ENCODE assay signal across 32 mouse cellular contexts in genomic region chr3:28726356-28726755, GRCm38 (mm10). TPM values are rescaled to one million over a fixed set of nuclear protein-coding genes. Genes with fewer than 3 reads are reported as not detected.
"Had no signal": no experiment of that assay in that cellular context is flagged by ENCODE, and none has a peak within 500 bp of the region (broad histone marks: within the 10 kb centered on the region; RNA-seq: fewer than 3 reads in every experiment).

No protein-coding gene starts in this region.

- H3K4me1 ChIP-seq: hindbrain, embryonic 13.5 days; hindbrain, embryonic 15.5 days; limb, embryonic 12.5 days had no signal

- ATAC-seq: forebrain, postnatal 0 days; hindbrain, postnatal 0 days; intestine, embryonic 16.5 days had no signal

- H3K36me3 ChIP-seq: heart, embryonic 13.5 days; heart, embryonic 15.5 days; hindbrain, embryonic 13.5 days; hindbrain, embryonic 15.5 days; kidney, embryonic 15.5 days; limb, embryonic 12.5 days; liver, embryonic 13.5 days had no signal

- H3K9ac ChIP-seq: forebrain, postnatal 0 days; heart, embryonic 13.5 days; heart, embryonic 15.5 days; hindbrain, embryonic 13.5 days; hindbrain, embryonic 15.5 days; kidney, embryonic 15.5 days; limb, embryonic 12.5 days; liver, embryonic 13.5 days had no signal

- H3K9me3 ChIP-seq: heart, embryonic 13.5 days; heart, embryonic 15.5 days; hindbrain, embryonic 13.5 days; hindbrain, embryonic 15.5 days; kidney, embryonic 15.5 days; limb, embryonic 12.5 days; liver, embryonic 13.5 days had no signal

- H3K27ac ChIP-seq: heart, embryonic 13.5 days; heart, embryonic 15.5 days; hindbrain, embryonic 13.5 days; hindbrain, embryonic 15.5 days; hindbrain, postnatal 0 days; kidney, embryonic 15.5 days; kidney, postnatal 0 days; limb, embryonic 12.5 days; liver, embryonic 13.5 days had no signal

- DNase-seq: forebrain, postnatal 0 days; gastrocnemius, postnatal 14 days; gastrocnemius, postnatal 36 days; heart, adult 18-20 months; heart, postnatal 14 days; heart, postnatal 36 days; kidney, adult 11 months; kidney, adult 2 months; kidney, adult 9 months; kidney, postnatal 14 days; kidney, postnatal 36 days; layer of hippocampus, adult 9-11 months; layer of hippocampus, postnatal 36 days; left cerebral cortex, postnatal 4 days; liver, embryonic 13.5 days had no signal

- H3K4me2 ChIP-seq: heart, embryonic 11.5 days; heart, embryonic 13.5 days; heart, embryonic 15.5 days; hindbrain, embryonic 13.5 days; hindbrain, embryonic 15.5 days; kidney, embryonic 15.5 days; limb, embryonic 12.5 days; liver, embryonic 13.5 days had no signal

- H3K27me3 ChIP-seq: heart, embryonic 13.5 days; heart, embryonic 15.5 days; hindbrain, embryonic 13.5 days; hindbrain, embryonic 15.5 days; kidney, embryonic 15.5 days; limb, embryonic 12.5 days; liver, embryonic 13.5 days had no signal

- H3K4me3 ChIP-seq: heart, embryonic 13.5 days; heart, embryonic 15.5 days; hindbrain, embryonic 13.5 days; hindbrain, embryonic 15.5 days; kidney, embryonic 15.5 days; limb, embryonic 12.5 days; liver, embryonic 13.5 days had no signal

RNA-seq across cellular contexts. Expression of gene Slc2a2, which starts 28.7 kb away (rescaled TPM):
- total RNA-seq: forebrain, postnatal 0 days; gastrocnemius, adult 8-10 months; gastrocnemius, postnatal 14 days; gastrocnemius, postnatal 36 days; heart, adult 18-20 months; heart, postnatal 36 days; hindbrain, postnatal 0 days; layer of hippocampus, adult 18-20 months; layer of hippocampus, postnatal 14 days; layer of hippocampus, postnatal 36 days; left cerebral cortex, adult 18-20 months; left cerebral cortex, adult 8-10 months; left cerebral cortex, postnatal 10 days; left cerebral cortex, postnatal 25 days; left cerebral cortex, postnatal 4 days had no signal
- polyA plus RNA-seq: forebrain, postnatal 0 days; limb, embryonic 12.5 days had no signal
